Mouse (Mus musculus): ENCODE measurements around the gene Sgf29.

DNA sequence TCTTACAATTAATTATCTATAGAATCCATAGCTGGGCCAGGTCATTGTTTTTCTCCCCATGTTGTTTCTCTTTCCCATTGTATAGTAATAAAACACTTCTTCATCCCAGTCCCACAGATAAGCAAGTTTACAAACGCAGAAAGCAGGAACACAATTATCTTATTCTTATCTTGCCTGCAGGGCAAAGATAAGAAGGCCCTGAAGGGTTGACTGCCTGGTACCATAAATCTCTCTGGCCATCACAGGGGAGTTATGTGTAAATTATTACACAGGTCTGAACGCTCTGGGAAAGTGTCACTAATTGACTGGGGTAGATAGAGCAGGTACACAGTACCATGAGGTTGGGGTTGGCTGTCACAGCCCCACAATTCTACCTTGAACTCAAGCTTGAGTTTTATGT lies 1.7 kb downstream of the Sgf29 start:
- no peak for TF ChIP-seq CTCF (IDR thresholded peaks at IDR 0.05; ENCODE audit: low read depth)
- peak; percentile 71 for TF ChIP-seq EP300 (IDR thresholded peaks at IDR 0.05; ENCODE audit: low read depth)

All from liver, postnatal 0 days (tissue).